Mouse (Mus musculus): ENCODE results near the gene Foxc1.

Gene Foxc1

DNA sequence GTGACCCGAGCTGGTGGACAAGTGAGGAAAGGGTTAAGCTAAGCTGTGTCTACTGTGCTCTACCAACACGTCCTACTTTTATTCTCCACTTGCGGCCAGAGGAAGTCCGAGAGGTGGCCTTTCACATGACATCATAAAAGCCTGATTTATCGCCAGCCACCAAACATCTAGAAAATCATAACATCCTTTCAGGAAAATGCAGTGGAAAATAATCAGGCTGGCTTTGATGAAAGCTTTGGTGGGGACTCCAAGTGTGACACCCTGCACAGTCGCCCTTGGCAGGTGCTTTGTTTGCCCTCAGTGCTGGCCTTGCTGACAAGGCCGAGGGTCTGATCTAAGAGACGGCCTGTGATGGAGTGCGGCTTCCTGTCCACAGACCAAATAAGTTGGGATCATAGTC is 23.9 kb downstream of the Foxc1 start:
- no peak for DNase-seq (ENCODE audit: low read depth, low spot score)

GRCm38 (mm10) chr13:31835802-31836201 is 29.4 kb downstream of the Foxc1 start:
- no peak for DNase-seq (ENCODE audit: low read depth, low spot score)

- DNase-seq (ENCODE audit: low read depth, low spot score), result no peak
Observed at GRCm38 (mm10) chr13:31849258-31849971, 43.0 kb downstream of the Foxc1 start.

DNA sequence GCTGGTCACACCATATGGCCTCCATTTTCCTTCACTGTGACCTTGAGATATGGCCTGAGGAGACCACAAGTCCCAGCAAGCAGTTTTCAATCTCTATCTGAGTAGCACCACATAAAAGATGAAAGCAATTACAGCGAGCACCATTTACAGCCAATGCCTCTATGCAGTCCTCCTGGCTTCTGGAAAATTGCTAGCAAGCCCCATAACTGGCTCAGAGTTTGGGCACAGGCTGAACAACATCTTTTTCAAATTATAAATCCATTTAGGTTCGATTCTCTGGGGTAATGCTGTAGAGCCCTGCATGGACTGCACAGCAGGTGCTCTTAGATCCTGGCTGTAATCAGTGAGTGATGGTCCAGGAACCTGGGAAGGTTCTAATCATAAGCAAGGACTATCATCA is 47.1 kb downstream of the Foxc1 start:
- DNase-seq (ENCODE audit: low read depth, low spot score), result no peak

GRCm38 (mm10) chr13:31854000-31854399 is 47.6 kb downstream of the Foxc1 start:
- DNase-seq (ENCODE audit: low read depth, low spot score), result no peak

DNA sequence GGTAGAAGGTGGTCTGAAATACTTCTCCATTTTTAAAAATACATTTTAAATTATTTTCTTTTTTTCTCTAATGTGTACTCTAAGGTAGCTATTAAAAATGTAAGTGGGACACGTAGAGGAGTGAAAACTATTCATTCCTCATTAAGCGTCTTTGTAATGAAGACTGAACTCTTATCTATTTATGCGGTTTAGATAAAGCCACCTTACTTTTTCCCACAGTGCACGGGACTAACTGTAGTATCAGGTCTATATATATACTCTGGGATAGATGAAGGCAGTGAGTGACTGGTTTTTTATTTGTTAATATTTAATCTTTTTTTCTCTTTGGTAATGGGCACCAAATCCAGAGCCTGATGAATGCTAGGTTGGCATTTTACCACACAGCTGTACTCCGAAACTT is 53.8 kb downstream of the Foxc1 start:
- DNase-seq (ENCODE audit: low read depth, low spot score), result no peak

Measured in skeletal muscle tissue, adult 2 months (tissue).